Mouse (Mus musculus) C2C12 (cell line): ENCODE results near the gene Pla2g2f.

Experiments
- CEBPB ChIP-seq: IDR thresholded peaks from one replicate; pipeline ENCODE4 v1.6.1; 2011; ENCODE audit warnings: low read depth, mild to moderate bottlenecking, control low read depth, moderate library complexity
- CTCF ChIP-seq: IDR thresholded peaks from one replicate; pipeline ENCODE4 v1.5.1; 2011; ENCODE audit not compliant: control insufficient read depth, insufficient read depth, insufficient read length
- FOSL1 ChIP-seq: IDR thresholded peaks from one replicate; pipeline ENCODE4 v1.8.0; 2011; ENCODE audit warnings: mild to moderate bottlenecking, low read length; ENCODE audit not compliant: poor library complexity, insufficient read depth, severe bottlenecking
- MAX ChIP-seq: IDR thresholded peaks from one replicate; pipeline ENCODE4 v1.6.1; 2011; ENCODE audit warnings: mild to moderate bottlenecking, control low read depth
- MYOD1 ChIP-seq: IDR thresholded peaks from one replicate; pipeline ENCODE4 v1.6.1; 2011; ENCODE audit warnings: low read depth; ENCODE audit not compliant: control insufficient read depth, insufficient read length
- MYOG ChIP-seq: IDR thresholded peaks from one replicate; pipeline ENCODE4 v1.6.1; 2011; ENCODE audit not compliant: control insufficient read depth, insufficient read length; ENCODE audit errors: extremely low read depth
- USF1 ChIP-seq: IDR thresholded peaks from one replicate; pipeline ENCODE4 v1.6.1; 2011; ENCODE audit warnings: low read depth, mild to moderate bottlenecking, control low read depth, moderate library complexity

DNA sequence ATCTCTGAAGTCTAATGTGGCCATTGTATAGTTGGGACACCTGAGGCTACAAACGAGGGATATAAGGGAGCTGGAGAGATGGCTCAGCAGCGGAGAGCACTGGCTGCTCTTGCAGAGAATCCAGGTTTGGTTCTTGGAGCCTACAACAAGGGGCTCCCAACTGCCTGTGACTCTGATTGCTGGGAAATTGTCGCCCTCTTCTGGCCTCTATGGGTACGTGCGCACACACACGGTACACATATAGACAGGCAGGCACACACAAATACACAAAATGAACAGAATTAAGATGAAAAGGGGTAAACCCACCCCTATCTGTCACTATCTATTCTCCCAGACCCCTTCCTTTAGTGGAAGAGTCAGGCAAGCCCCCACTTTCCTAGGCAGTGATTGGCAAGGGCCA lies 4.8 kb downstream of the Pla2g2f start:
- TF ChIP-seq CTCF (no peak), MYOD1 (no peak), MAX (no peak), USF1 (no peak), MYOG (no peak), CEBPB (no peak), FOSL1 (no peak)
